Mouse (Mus musculus): ENCODE results near the gene Syt2. TPM values are rescaled to one million over a fixed set of nuclear protein-coding genes. Genes with fewer than 3 reads are reported as not detected.

Gene Syt2
- polyA plus RNA-seq, 1 experiment from 2014 or later = 0.34 TPM

DNA sequence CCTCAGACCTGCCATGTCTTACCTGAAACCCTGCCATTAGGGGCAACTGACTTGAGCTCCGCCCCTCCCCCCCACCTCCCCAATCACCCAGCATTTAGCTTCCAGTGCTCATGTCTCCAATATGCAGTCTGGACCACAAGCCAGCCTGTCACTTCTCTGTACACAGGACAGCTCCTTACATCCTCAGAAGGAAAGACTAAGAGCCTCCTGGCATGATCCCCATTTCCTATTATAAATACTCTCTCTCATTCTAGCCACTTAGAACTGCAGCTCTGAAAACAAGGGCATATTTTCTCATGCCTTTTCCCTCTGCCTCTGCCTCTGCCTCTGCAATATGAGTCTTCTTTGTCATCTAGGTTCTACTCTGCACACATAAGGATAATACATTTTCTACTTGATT is 149.6 kb downstream of the Syt2 start:
- no peak for ATAC-seq (ENCODE audit: insufficient number of reproducible peaks, insufficient read depth, low FRiP score, low TSS enrichment, low read depth)
- 94% methylated on average over 1 of the region's 1 CpGs for WGBS
- Histone ChIP-seq H3K9me3 (no peaks in the 10 kb centered on the region), H3K27ac (no peak overlapping the region), H3K4me1 (replicated peaks) (peaks cover under 1% of the 10 kb centered on the region), H3K4me3 (replicated peaks) (no peak overlapping the region), H3K36me3 (peaks cover 12% of the 10 kb centered on the region), H3K9ac (replicated peaks) (no peak overlapping the region), H3K27me3 (no peaks in the 10 kb centered on the region), H3K4me2 (no peak overlapping the region)

DNA sequence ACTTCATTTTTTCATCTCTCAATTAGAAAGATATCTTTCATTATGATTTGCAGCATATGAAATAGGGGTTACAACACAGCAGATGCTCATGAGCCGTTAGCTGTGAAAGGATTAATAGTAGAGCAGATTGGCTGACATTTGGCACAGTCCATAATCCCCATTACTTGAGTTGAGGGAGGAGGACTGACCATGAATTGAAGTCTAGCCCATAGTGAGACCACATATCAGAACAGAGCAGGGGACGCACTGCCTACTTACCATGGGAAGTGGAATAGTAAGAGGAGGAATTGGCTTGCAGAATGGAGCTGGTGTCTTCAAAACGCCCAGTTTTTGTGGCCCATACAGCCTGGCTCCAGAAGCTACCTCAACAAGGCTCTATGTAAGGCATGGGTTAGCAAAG is 150.1 kb downstream of the Syt2 start:
- no peak for ATAC-seq (ENCODE audit: insufficient number of reproducible peaks, insufficient read depth, low FRiP score, low TSS enrichment, low read depth)
- peaks cover 12% of the 10 kb centered on the region for H3K36me3 ChIP-seq
- H3K9me3 ChIP-seq = no peaks in the 10 kb centered on the region
- no peaks in the 10 kb centered on the region for H3K27me3 ChIP-seq
- H3K27ac ChIP-seq = no peak overlapping the region
- 84% methylated on average over 3 of the region's 3 CpGs for WGBS
- H3K4me1 ChIP-seq (replicated peaks) = peaks cover 5% of the 10 kb centered on the region
- H3K4me2 ChIP-seq = no peak overlapping the region
- no peak overlapping the region for H3K9ac ChIP-seq (replicated peaks)
- H3K4me3 ChIP-seq (replicated peaks) = no peak overlapping the region

DNA sequence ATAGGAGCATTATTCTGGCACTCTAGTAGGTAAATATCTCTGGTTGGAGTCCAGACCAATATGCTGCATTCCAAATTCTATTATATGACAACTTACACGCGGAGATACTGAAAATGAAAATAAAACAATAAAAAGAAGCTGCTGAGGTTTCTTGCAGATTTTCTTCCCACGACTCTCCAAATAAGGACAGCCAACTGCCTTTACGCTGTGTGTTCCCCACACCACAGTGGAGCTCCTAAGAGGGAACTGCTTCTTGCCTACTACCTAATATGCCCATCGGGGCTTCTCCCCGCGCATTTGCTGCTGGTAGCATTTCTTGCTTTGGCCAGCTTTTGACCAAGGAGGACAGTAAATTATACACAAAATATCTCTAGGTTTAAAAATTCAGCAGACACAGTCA is 155.3 kb downstream of the Syt2 start:
- Histone ChIP-seq H3K9ac (replicated peaks) (no peak overlapping the region), H3K9me3 (no peaks in the 10 kb centered on the region), H3K4me3 (replicated peaks) (no peak overlapping the region), H3K27me3 (no peaks in the 10 kb centered on the region), H3K36me3 (peaks cover 12% of the 10 kb centered on the region), H3K27ac (no peak overlapping the region), H3K4me1 (replicated peaks) (peaks cover 26% of the 10 kb centered on the region), H3K4me2 (no peak overlapping the region)
- ATAC-seq (ENCODE audit: insufficient number of reproducible peaks, insufficient read depth, low FRiP score, low TSS enrichment, low read depth) = no peak
- 93% methylated on average over 7 of the region's 7 CpGs for WGBS

GRCm38 (mm10) chr1:134803286-134804117 is 157.0 kb downstream of the Syt2 start:
- H3K9me3 ChIP-seq = no peaks in the 10 kb centered on the region
- WGBS = 62% methylated on average over 16 of the region's 16 CpGs
- no peak overlapping the region for H3K9ac ChIP-seq (replicated peaks)
- peaks cover 12% of the 10 kb centered on the region for H3K36me3 ChIP-seq
- H3K4me2 ChIP-seq = peak overlapping the region; percentile 13
- no peak for ATAC-seq (ENCODE audit: insufficient number of reproducible peaks, insufficient read depth, low FRiP score, low TSS enrichment, low read depth)
- H3K4me3 ChIP-seq (replicated peaks) = no peak overlapping the region
- peaks cover 32% of the 10 kb centered on the region for H3K4me1 ChIP-seq (replicated peaks)
- H3K27ac ChIP-seq = peak overlapping the region; percentile 70
- no peaks in the 10 kb centered on the region for H3K27me3 ChIP-seq

DNA sequence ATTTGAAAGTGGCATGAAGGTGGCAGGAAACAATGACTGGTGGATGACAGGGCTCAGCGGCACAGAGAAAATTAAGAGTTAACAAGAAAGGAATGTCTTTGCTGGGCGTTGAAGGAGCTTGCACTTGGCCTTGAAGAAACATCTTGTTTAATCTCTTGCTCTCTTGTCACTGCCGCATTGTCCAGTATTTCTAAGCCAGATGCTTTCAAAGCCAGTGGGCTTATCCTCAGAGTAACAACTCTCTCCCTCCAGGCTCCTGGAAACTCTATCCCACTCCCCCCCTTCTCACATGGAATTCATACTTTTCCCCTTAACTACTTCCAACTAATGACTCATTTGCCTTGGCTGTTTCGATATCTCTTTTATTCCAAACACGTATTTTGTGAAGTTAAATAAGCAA is 157.9 kb downstream of the Syt2 start:
- H3K4me1 ChIP-seq (replicated peaks) = peaks cover 32% of the 10 kb centered on the region
- no peaks in the 10 kb centered on the region for H3K9me3 ChIP-seq
- H3K27ac ChIP-seq = peak overlapping the region; percentile 70
- ATAC-seq (ENCODE audit: insufficient number of reproducible peaks, insufficient read depth, low FRiP score, low TSS enrichment, low read depth) = no peak
- WGBS = 50% methylated on average over 5 of the region's 5 CpGs
- H3K4me3 ChIP-seq (replicated peaks) = no peak overlapping the region
- H3K27me3 ChIP-seq = no peaks in the 10 kb centered on the region
- H3K36me3 ChIP-seq = peaks cover 4% of the 10 kb centered on the region
- no peak overlapping the region for H3K4me2 ChIP-seq
- no peak overlapping the region for H3K9ac ChIP-seq (replicated peaks)

DNA sequence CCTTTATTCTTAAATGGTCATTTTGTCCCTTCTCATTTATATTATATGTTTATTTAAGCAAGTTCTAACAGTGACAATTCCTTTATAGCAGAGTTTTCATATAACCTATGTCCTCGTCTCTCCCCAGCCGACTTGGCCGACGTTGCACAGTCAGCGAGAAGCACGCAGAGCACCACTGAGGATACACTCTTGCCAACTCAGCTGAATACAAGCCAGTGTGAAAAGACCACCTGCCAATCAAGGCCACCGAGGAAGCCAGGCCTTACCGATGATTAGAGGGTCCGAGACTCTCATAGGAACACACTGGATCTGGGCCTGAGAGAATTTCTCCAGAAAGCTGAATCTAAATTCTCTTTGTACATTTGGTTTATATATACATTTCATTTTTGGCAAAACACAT is 159.0 kb downstream of the Syt2 start:
- no peak overlapping the region for H3K4me3 ChIP-seq (replicated peaks)
- H3K36me3 ChIP-seq = no peaks in the 10 kb centered on the region
- no peaks in the 10 kb centered on the region for H3K9me3 ChIP-seq
- WGBS = 93% methylated on average over 9 of the region's 9 CpGs
- H3K9ac ChIP-seq (replicated peaks) = no peak overlapping the region
- no peak overlapping the region for H3K4me2 ChIP-seq
- H3K4me1 ChIP-seq (replicated peaks) = peaks cover 32% of the 10 kb centered on the region
- H3K27me3 ChIP-seq = no peaks in the 10 kb centered on the region
- no peak for ATAC-seq (ENCODE audit: insufficient number of reproducible peaks, insufficient read depth, low FRiP score, low TSS enrichment, low read depth)
- H3K27ac ChIP-seq = no peak overlapping the region

Small RNA genes lying within 50 kb of the gene (microRNA-seq; reads per million reads assigned to microRNA genes)
- not detected for gene Gm22232

Other genes with a start within 250 kb of the Syt2 start
- gene Cyb5r1, start 241.1 kb upstream of the Syt2 start, polyA plus RNA-seq (2016; fragmentation: Nextera tagmentation; extraction: Ambion mirVana) = 42.6 and 44.0 TPM in 2 replicates
- gene Adipor1, start 231.3 kb upstream of the Syt2 start, polyA plus RNA-seq (2016; fragmentation: Nextera tagmentation; extraction: Ambion mirVana) = 80.7 and 86.4 TPM in 2 replicates
- gene Klhl12, start 191.1 kb upstream of the Syt2 start, polyA plus RNA-seq (2016; fragmentation: Nextera tagmentation; extraction: Ambion mirVana) = 35.0 and 37.8 TPM in 2 replicates
- 32.6 and 34.1 TPM in 2 replicates for gene Rabif, start 152.0 kb upstream of the Syt2 start, polyA plus RNA-seq (2016; fragmentation: Nextera tagmentation; extraction: Ambion mirVana)
- not detected in 2 replicates for gene Mgat4e, start 97.0 kb upstream of the Syt2 start, polyA plus RNA-seq (2016; fragmentation: Nextera tagmentation; extraction: Ambion mirVana)
- 105 and 111 TPM in 2 replicates for gene Kdm5b, start 86.5 kb upstream of the Syt2 start, polyA plus RNA-seq (2016; fragmentation: Nextera tagmentation; extraction: Ambion mirVana)